Mouse (Mus musculus) MN1 (cell line): ENCODE results near the gene Slc25a11.

ENCODE experiments used
- DNase-seq: peaks from one replicate; pipeline ENCODE4 v3.0.0-alpha.2; 2016; ENCODE audit warnings: low spot score

Slc25a11 gene

GRCm38 (mm10) chr11:70621972-70622814 lies 25.1 kb downstream of the Slc25a11 start:
- DNase-seq: peak; percentile 61

- no peak for DNase-seq
Observed at GRCm38 (mm10) chr11:70619101-70619500, 28.2 kb downstream of the Slc25a11 start, which contains the start of gene Chrne. Chrne (minus strand) TSS chr11:70619216.

GRCm38 (mm10) chr11:70615516-70616093 lies 31.7 kb downstream of the Slc25a11 start, which contains the start of gene 4930544D05Rik:
4930544D05Rik (plus strand) TSS chr11:70615848.
- DNase-seq: no peak

- DNase-seq: no peak
Observed at GRCm38 (mm10) chr11:70615074-70615473, 32.2 kb downstream of the Slc25a11 start.

- no peak for DNase-seq
Observed at GRCm38 (mm10) chr11:70612505-70612904, 34.8 kb downstream of the Slc25a11 start.

GRCm38 (mm10) chr11:70610752-70611151 lies 36.5 kb downstream of the Slc25a11 start:
- no peak for DNase-seq

GRCm38 (mm10) chr11:70608381-70609066 lies 38.8 kb downstream of the Slc25a11 start:
- DNase-seq: no peak

- no peak for DNase-seq
Observed at GRCm38 (mm10) chr11:70607611-70608010, 39.7 kb downstream of the Slc25a11 start.

GRCm38 (mm10) chr11:70606717-70607116 lies 40.6 kb downstream of the Slc25a11 start:
- DNase-seq: no peak

- DNase-seq: peak; percentile 84
Observed at GRCm38 (mm10) chr11:70605024-70605566, 42.2 kb downstream of the Slc25a11 start.

- no peak for DNase-seq
Observed at GRCm38 (mm10) chr11:70598451-70598953, 48.8 kb downstream of the Slc25a11 start.

GRCm38 (mm10) chr11:70597301-70597700 lies 50.0 kb downstream of the Slc25a11 start:
- no peak for DNase-seq

GRCm38 (mm10) chr11:70596094-70596493 lies 51.2 kb downstream of the Slc25a11 start:
- DNase-seq: no peak

- no peak for DNase-seq
Observed at GRCm38 (mm10) chr11:70595638-70596037, 51.6 kb downstream of the Slc25a11 start.

GRCm38 (mm10) chr11:70594253-70594989 lies 52.9 kb downstream of the Slc25a11 start:
- no peak for DNase-seq
